Mouse (Mus musculus) liver, adult 2 months (tissue): Measurements from ENCODE around the gene Rnf145. TPM values are rescaled to one million over a fixed set of nuclear protein-coding genes. Genes with fewer than 3 reads are reported as not detected.

ENCODE experiments used
- DNase-seq: peaks from one replicate; pipeline ENCODE4 v3.0.0-alpha.2; 2011; ENCODE audit warnings: low read depth, low spot score; ENCODE audit errors: extremely low read depth
- H3K27ac ChIP-seq: fragments of 200-500 bp; replicated peaks from 2 replicates; pipeline ENCODE4 v1.5.1; 2012; ENCODE audit warnings: low read depth, mild to moderate bottlenecking, control low read depth, inconsistent platforms, low read length; ENCODE audit not compliant: insufficient read depth
- H3K27me3 ChIP-seq: fragments of 200-500 bp; 2 replicates; pipeline ENCODE4 v1.6.1; 2012; ENCODE audit warnings: mild to moderate bottlenecking, moderate library complexity, low read length, inconsistent platforms; ENCODE audit not compliant: control insufficient read depth, insufficient read depth
- H3K36me3 ChIP-seq: fragments of 200-500 bp; 2 replicates; pipeline ENCODE4 v1.6.1; 2012; ENCODE audit warnings: low read length, inconsistent platforms; ENCODE audit not compliant: control insufficient read depth, insufficient read depth
- H3K4me1 ChIP-seq: fragments of 200-500 bp; 2 replicates; pipeline ENCODE4 v1.6.1; 2011; ENCODE audit warnings: low read length; ENCODE audit not compliant: control insufficient read depth, insufficient read depth
- H3K4me3 ChIP-seq: fragments of 200-500 bp; 2 replicates; pipeline ENCODE4 v1.5.1; 2011; ENCODE audit warnings: low read depth, mild to moderate bottlenecking, control low read depth, low read length, moderate library complexity; ENCODE audit not compliant: insufficient read depth
- H3K79me2 ChIP-seq: fragments of 200-500 bp; 2 replicates; pipeline ENCODE4 v1.6.1; 2012; ENCODE audit warnings: inconsistent platforms, mild to moderate bottlenecking, low read length, moderate library complexity; ENCODE audit not compliant: control insufficient read depth, insufficient read depth
- H3K9ac ChIP-seq: fragments of 200-500 bp; 2 replicates; pipeline ENCODE4 v1.6.1; 2012; ENCODE audit warnings: low read depth, mild to moderate bottlenecking, control low read depth, inconsistent platforms, low read length
- CTCF ChIP-seq: fragments of 200-500 bp; IDR thresholded peaks from 2 replicates; pipeline ENCODE4 v1.5.1; 2011; ENCODE audit warnings: low read depth, low read length, control low read depth
- POLR2A ChIP-seq: fragments of 200-500 bp; IDR thresholded peaks from 2 replicates; pipeline ENCODE4 v1.6.1; 2011; ENCODE audit warnings: low read length, control low read depth; ENCODE audit not compliant: insufficient read depth; ENCODE audit errors: extremely low read depth
- WGBS: fragments of 180-500 bp; shearing (Covaris S2); methylation state at CpG from one replicate; pipeline ENCODE4 v1.1.7; 2018; 5-methylcytosine and 5-hydroxymethylcytosine counted together
- polyA plus RNA-seq: library from polyadenylated mRNA; depleted of rRNA; stranded (reverse); fragments of >200 nt; gene quantifications from 2 replicates; pipeline ENCODE4 v1.2.3, GENCODE M21; 2012
- total RNA-seq: library from RNA; depleted of rRNA; stranded (reverse); fragments of >200 nt; gene quantifications from 2 replicates; pipeline ENCODE4 v1.2.3, GENCODE M21; 2014

Gene Rnf145
- total and polyA plus RNA-seq, 2 experiments = 17.0 to 18.0 TPM

DNA sequence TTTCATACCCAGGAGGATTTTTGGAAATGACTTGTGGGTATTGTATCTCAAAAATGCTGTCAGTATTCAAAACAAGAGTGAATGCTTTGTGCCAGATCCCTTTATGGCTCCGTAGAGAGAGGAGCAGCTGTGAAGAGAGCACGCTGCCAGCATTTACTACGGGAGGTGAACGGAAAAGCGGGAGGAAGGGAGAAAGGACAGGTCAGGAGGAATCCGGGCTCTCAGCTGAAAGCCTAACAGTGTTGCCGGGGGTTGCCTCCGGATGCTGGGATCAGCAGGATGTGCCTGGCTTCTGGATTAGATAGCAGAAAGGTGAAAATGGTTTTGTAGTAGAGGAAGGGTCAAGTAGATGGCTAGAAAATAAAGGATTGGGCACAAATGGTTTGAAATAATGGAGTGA is 11.6 kb downstream of the Rnf145 start:
- Histone ChIP-seq H3K79me2 (peaks cover 5% of the 10 kb centered on the region), H3K4me1 (peaks cover 2% of the 10 kb centered on the region; the same call in 1 of the 2 replicates), H3K27ac (no peak overlapping the region), H3K4me3 (no peak overlapping the region), H3K27me3 (no peaks in the 10 kb centered on the region), H3K36me3 (peaks cover 15% of the 10 kb centered on the region), H3K9ac (no peak overlapping the region)
- 72% methylated on average over 8 of the region's 8 CpGs for WGBS
- no peak for DNase-seq
- TF ChIP-seq POLR2A (no peak), CTCF (no peak)

- WGBS = 82% methylated on average over 11 of the region's 11 CpGs
- DNase-seq = no peak
- peaks cover 2% of the 10 kb centered on the region; the same call in 1 of the 2 replicates for H3K4me1 ChIP-seq
- no peaks in the 10 kb centered on the region for H3K27me3 ChIP-seq
- H3K27ac ChIP-seq = no peak overlapping the region
- peaks cover 5% of the 10 kb centered on the region for H3K79me2 ChIP-seq
- TF ChIP-seq POLR2A (no peak), CTCF (no peak)
- H3K36me3 ChIP-seq = peaks cover 15% of the 10 kb centered on the region
- no peak overlapping the region for H3K4me3 ChIP-seq
- no peak overlapping the region for H3K9ac ChIP-seq
These were observed 12.1 kb downstream of the Rnf145 start for GRCm38 (mm10) chr11:44530867-44531266.

DNA sequence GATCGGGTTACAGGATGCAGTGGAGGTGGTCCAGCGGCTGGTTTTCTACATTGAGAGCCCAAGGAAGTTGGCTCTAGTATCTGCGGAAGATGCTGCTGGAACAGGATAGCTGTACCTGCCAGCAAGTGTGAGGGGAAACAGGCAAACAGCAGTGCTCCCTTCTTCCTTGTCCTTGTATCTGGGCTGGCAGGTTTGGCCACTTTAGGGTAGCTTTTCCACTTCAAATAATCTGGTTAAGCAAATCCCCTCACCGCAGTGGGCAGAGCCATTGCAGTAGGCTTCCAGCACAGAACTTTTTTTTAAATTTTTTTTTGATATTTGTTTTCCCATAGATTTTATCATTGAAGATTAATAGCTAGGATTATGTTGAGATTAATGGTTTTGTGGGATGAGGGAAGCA is 12.9 kb downstream of the Rnf145 start:
- no peak for DNase-seq
- Histone ChIP-seq H3K27me3 (no peaks in the 10 kb centered on the region), H3K79me2 (peaks cover 5% of the 10 kb centered on the region), H3K27ac (no peak overlapping the region), H3K36me3 (peaks cover 15% of the 10 kb centered on the region), H3K9ac (no peak overlapping the region), H3K4me1 (peaks cover 2% of the 10 kb centered on the region; the same call in 1 of the 2 replicates), H3K4me3 (no peak overlapping the region)
- WGBS = 83% methylated on average over 4 of the region's 4 CpGs
- TF ChIP-seq CTCF (no peak), POLR2A (no peak)

DNA sequence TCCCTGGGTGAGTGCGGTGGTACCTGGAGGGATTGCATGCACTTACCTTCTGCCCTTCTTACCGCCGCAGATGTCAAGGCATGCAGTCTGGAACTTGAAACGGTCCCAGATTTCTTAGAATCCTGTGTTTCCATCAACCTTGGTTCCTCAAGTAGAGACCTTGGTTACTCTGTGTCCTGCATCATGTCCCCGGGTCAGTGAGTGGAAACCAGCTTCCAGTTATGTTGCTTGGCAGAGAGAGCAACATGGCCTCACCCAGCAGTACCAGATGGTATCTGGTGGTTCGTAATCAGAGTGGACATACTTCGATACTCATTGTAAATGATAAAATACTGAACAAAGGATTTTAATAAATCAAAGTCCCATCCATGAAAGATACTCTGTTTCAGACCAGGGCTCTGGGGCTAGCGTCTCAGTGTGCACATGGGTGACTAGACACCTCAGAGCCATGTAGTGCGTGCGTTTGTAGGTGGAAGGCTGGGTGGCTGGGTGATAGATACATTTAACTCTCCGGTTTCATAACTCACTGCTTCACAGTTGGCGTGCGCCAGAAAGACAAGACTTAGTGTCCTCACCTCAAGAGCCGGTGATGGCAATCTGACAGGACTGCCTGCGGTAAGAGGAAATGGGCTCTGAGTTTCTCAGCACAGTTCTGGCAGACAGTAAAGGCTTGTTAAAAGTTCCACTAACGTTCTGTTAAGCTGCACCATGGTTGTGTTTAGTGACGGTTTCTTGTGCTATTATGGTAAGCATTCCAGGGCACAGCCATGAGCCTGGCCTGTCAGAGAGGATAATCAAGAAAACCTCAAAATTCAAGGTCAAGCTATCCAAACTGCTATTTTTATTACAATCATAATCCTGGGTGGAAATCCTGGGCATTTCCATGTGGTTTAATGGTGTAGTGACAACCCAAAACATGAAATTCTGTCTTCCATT is 14.3 kb downstream of the Rnf145 start:
- Histone ChIP-seq H3K27me3 (no peaks in the 10 kb centered on the region), H3K9ac (no peak overlapping the region), H3K4me1 (peaks cover 2% of the 10 kb centered on the region; the same call in 1 of the 2 replicates), H3K36me3 (peaks cover 15% of the 10 kb centered on the region; the same call in 1 of the 2 replicates), H3K4me3 (no peak overlapping the region), H3K79me2 (peaks cover 5% of the 10 kb centered on the region; the same call in 1 of the 2 replicates), H3K27ac (no peak overlapping the region)
- DNase-seq = no peak
- TF ChIP-seq CTCF (no peak), POLR2A (no peak)
- 90% methylated on average over 17 of the region's 17 CpGs for WGBS

- peaks cover 9% of the 10 kb centered on the region; the same call in 1 of the 2 replicates for H3K79me2 ChIP-seq
- TF ChIP-seq POLR2A (no peak), CTCF (no peak)
- no peak overlapping the region for H3K4me3 ChIP-seq
- no peak overlapping the region for H3K9ac ChIP-seq
- no peak for DNase-seq
- 88% methylated on average over 12 of the region's 12 CpGs for WGBS
- no peak overlapping the region for H3K27ac ChIP-seq
- H3K4me1 ChIP-seq = peaks cover 5% of the 10 kb centered on the region; the same call in 1 of the 2 replicates
- H3K27me3 ChIP-seq = no peaks in the 10 kb centered on the region
- peaks cover 15% of the 10 kb centered on the region; the same call in 1 of the 2 replicates for H3K36me3 ChIP-seq
These were observed 16.4 kb downstream of the Rnf145 start for GRCm38 (mm10) chr11:44534999-44535750.
